Mouse (Mus musculus) spleen, adult 12 weeks (tissue): ENCODE data around the gene Mrpl4.
A peak's percentile ranks its signal among the peaks of the same experiment; 100 is the strongest.
"Not testable (repeated sequence)": the region's sequence is repeated elsewhere in the genome, so short reads cannot be mapped to it uniquely, and the experiment has no call there.

Source experiments
- DNase-seq: peaks from one replicate; pipeline ENCODE4 v3.0.0; 2022; ENCODE audit warnings: low spot score

Gene Mrpl4

DNA sequence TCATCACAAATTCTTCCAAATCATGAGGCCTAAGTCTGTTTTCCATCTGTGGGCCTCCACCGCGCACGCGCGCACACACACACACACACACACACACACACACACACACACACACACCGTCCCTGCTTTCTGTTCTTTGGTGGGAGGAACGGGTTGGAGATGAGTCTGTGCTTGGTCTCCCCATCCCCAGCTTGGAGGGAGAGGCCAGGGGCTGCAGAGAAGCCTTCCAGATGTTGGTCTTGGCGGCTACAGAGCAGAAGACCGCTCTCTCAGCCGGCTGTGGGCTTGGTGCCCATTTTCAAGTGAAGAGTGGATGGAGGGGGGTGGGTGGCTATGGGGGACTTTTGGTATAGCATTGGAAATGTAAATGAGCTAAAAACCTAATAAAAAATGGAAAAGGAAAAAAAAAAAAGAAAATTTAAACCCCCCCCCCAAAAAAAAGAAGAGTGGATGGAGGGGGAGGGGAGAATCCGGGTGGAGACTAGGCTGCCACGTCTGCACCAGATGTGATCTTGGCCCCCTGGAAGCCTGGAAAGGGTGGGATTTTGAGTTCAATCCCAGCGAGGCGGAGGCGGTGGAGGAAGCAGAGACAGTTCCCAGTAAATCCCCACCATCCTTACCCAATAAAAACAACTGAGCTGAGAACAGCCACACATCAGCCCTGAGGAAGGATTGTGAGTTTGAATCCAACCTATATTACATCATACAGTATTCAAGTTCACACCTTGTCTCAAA lies 15.4 kb upstream of the Mrpl4 start:
- DNase-seq = no peak

DNA sequence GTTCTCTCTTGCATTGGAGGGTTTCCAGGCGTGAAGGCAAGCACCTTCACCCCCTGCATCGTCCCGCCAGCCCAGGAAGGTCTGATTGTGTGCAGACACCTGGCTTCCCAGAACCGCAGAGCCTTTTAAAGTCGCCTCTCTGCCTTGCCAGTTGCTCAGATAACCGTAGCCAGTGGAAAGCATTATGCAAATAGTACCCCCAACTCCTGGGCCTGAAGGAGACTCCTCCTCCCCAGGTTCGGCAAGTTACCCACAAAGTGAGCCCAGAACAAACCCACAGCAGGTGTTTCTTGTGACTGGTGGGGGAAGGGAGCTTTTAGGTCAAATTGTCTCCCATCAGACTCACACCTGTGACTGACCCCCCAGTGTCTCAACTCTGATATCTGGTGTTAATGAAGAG lies 14.6 kb upstream of the Mrpl4 start:
- DNase-seq = no peak

DNA sequence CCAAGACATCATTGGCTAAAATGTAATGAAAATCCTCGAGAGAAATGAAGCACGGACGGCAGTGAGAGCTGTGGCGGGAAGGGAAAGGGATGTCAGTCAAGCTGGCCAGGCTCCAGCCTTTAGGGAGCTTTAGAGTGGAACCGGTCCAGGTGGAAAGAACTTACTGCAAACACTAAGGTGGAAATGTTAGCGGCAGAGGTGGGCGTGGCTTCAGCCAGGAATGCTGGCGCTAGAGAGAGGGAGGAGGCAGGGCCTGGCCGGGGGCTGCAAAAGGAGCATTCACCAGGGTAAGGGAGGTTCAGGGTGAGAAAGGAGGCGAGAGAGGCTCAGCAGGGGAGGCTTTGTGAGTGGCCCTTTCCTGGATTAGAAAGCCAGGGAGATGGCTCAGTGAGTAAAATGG lies 11.7 kb upstream of the Mrpl4 start:
- DNase-seq = no peak

DNA sequence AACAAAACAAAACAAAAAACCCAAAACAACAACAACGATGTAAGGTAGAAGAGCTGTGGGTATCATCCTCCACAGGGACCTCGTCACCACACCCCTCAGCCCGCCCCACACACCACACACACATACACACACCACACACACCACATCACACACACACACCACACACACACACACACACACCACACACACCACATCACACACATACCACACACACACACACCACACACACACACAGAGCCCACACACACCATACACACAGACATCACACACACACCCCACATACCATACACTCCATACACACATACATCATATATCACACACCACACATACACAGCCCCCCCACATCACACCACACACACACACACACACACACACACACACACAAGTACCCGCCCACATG lies 11.0 kb upstream of the Mrpl4 start:
- DNase-seq = no peak

DNA sequence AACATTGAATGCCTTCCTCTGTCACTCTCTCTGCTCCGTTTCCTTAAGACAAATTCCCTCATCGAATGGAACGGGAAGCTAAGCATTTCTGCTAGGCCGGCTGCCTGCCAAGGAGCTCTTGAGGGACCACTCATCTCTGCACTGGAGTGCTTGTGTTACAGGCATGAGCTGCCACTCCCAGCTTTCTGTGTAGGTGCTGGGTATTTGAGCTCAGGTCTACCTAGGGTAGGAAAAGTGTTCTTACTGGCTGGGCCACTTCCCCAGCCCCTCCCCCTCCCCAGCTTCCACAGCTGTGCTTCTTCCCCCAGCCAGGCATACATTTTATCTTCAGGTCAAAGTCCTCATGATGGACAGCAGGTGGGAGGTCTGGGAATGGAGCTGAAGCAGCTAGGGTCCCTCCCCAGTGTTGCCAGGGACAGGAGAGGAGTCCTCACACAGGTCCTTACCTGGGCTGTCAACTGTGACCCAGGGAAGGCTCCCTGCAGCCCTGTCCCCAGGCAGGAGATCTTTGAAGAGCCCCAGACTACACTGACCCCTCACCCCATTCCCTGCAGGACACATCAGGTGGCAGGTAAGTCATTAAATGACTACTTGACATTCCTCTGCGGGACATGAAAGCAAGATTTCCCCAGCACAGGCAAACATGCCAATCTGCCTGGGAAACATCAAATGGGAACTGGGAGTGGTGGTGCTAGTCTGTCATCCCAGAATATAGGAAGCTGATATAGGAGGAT lies 9.2 kb upstream of the Mrpl4 start:
- DNase-seq = no peak

DNA sequence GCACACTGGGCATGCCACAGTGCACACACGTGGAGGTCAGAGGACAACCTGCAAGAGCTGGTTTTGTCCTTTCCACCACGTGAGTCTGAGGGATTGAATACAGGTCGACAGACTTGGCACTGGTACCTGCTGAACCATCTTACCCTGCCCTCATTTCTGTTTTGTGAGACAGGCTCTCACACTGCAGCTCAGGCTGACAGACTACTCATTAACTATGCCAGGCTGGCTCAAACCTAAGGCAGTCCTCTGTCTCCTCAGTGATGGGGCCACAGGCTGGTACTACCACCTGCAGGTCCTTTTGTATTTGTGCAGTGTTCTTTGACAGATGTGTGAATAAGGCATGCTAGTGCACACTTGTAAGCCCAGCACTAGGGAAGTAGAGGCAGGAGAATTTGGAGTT lies 7.5 kb upstream of the Mrpl4 start:
- no peak for DNase-seq

DNA sequence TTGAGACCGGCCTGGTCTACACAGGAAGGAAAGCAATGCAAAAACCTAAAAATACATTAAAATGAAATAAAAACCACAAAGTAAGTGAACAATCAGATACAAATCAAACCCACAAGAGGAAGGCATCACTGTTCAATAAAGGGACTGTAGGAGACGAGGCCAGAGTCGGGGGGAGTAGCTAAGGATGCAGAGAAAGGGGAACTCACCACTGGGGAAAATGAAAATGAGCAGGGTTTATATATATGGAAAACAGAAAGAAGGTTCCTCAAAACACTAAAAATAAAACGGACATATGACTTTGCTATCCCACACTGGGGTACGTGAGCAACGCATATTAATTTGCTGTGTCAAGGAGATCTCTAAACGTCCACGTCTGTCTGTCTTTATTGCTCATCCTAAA lies 5.5 kb upstream of the Mrpl4 start:
- DNase-seq = no peak

DNA sequence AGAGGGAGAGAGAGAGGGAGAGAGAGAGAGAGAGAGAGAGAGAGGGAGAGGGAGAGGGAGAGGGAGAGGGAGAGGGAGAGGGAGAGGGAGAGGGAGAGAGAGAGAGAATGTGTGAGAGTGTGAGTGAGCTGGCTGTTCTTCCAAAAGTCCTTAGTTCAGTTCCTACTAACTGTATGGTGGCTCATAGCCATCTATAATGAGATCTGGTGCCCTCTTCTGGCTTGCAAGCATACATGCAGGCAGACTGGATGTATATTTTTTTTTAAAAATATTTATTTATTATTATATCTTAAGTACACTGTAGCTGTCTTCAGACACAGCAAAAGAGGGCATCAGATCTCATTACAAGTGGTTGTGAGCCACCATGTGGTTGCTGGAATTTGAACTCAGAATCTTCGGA lies 4.2 kb upstream of the Mrpl4 start:
- not testable (repeated sequence) for DNase-seq

DNA sequence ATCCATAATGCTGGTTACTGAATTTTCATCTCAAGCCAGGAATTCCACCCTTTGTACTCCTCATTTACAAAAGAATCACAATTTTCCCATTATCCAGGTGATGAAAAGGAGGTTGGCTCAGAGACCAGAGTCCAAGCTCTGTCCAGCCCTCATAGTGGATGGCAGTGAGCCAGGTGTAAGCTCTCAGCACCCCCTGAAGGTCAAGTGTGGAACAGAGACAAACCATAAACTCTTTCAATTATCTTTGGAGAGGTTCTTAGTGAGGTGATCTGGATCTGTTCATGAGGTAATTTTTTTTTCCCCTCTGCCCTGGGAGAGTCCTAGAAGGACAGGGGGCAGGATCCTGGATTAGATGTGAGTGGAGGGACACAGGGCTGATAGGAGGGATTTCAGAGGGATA lies 1.7 kb upstream of the Mrpl4 start:
- DNase-seq = no peak

DNA sequence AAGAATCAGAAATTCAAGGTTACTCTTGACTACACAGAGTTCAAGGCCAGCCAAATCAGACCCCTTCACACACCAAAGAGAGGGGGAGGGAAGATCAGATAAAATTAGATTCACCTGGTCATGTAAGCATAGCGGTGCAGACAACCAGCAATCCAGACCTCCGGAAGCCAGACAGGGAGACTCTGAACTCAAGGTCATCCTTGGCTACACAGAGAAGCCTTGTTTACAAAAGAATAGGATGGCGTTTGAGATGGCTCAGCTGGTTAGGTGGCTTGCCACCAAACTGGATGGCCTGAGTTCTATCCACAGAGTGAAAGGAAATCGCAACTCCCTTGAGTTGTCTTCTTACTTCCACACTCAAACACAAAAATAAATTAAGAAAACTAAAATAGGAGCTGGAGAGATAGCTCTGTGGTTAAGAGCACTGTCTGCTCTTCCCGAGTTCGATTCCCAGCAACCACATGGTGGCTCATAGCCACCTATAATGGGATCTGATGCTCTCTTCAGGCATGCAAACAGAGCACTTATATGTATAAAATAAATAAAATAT lies 812 bp upstream of the Mrpl4 start:
- no peak for DNase-seq

DNA sequence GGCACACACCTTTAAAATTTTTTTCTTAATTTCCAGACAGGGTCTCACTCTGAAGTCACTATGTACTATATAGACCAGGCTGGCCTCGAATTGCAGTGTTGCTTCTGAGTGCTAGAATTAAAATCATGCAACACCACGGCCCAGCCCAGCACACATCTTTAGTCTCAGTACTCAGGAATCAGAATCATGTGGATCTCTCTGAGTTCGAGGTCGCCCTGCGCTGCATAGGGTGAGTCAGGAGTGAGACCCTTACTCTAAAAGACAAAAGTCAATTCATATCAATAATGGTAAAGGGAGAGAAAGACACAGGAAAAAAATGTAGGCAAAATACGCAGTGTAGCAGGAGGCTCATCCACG lies 290 bp upstream of the Mrpl4 start:
- DNase-seq = no peak

DNA sequence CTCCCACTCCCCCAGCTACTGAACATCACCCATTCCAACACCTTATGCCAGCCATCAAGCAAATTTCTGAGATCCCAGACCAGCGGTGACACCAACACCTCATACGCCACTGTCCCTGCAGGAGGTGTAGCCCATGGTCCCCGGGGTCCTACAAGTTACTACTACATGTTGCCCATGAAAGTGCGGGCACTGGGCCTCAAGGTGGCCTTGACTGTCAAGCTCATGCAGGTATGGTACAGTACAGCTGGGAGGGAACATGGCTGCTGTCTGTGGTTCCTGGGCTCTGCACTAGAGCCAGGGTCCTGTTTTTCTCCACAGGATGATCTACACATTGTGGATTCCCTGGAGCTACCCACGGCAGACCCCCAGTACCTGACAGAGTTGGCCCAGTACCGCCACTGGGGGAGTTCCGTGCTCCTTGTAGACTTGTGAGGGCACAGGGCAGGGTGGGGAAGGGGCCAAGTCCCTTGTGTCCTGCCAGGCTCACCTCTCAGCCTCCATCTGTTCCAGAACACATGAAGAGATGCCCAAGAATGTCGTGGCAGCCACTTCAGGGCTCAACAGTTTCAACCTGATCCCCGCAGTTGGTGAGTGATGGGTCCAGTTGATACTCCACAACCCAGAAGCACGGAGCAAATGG lies 4.9 kb downstream of the Mrpl4 start:
- DNase-seq = no peak

DNA sequence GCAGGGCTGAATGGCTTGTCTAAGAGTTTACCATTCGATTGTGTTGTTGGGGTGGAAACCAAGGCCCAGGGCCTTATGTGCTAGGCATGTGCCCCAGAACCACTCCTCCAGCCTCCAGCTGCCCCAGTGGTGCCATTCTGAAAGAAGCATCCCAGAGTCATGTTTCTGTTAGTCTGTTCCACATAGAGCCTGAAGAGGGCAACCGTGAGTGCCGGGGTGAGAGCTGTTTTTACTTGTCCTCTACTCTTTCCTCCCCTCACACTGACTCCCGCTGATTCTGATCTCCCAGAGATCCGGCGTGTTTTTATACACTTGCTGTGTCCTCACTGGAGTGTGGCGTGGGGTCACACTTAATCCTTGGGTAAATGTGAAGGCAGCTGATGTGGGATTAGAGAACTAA lies 5.5 kb downstream of the Mrpl4 start:
- DNase-seq = no peak

DNA sequence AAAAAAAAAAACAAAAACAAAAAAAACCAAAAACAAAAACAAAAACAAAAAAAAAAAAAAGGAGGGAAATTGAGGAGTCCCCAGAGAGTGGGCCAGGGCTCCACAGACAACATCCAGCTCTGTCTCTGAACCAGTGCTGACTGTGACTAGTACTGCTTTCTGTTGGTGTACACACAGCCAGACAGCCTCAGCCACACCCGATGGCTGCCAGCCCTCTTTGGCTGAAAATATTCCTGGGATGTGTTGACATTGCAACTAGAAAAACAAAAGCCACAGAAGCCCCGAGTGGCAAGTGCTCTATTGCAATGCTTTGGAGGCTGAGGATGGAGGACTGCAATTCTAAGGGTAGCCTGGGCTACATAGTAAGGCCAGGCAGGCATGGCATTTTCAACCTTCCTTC lies 7.8 kb downstream of the Mrpl4 start:
- DNase-seq = no peak

DNA sequence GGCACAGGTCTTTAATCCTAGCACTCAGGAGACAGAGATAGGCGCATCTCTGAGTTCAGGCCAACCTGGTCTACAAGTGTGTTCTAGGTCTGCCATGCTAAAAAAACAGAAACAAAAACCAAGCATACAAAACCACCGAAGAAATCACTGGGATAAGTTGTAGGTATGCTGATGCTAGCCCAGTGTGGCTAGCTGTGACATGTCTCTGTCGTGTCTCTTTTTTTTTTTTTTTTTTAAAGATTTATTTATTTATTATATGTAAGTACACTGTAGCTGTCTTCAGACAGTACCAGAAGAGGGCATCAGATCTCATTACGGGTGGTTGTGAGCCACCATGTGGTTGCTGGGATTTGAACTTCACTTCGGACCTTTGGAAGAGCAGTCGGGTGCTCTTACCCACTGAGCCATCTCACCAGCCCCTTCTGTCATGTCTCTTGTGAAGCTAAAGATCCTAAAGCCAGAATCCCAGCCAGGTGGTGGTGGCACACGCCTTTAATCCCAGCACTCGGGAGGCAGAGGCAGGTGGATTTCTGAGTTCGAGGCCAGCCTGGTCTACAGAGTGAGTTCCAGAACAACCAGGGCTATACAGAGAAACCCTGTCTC lies 8.5 kb downstream of the Mrpl4 start:
- not testable (repeated sequence) for DNase-seq

DNA sequence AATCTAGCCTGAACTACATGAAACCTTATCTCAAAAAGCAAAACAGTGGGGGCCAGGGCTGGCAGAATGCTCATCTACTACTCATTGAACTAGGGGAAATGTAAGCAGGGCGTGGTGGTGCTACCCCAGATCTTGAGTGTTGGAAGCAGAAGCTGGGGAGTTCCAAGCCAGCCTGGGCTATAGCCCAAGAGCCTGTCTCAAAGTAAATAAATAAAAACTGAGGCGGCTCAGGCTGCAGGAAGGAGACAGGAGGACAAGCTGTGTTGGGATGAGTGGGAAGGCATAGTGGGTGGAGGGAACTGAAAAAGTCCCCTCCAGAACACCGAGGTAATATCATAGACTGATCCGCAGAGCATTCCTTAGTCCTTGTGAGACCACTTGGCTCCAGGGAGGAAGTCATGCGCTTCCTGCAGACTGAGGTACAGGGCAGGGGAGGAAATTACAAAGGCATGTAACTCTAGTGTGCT lies 9.3 kb downstream of the Mrpl4 start:
- DNase-seq = no peak

DNA sequence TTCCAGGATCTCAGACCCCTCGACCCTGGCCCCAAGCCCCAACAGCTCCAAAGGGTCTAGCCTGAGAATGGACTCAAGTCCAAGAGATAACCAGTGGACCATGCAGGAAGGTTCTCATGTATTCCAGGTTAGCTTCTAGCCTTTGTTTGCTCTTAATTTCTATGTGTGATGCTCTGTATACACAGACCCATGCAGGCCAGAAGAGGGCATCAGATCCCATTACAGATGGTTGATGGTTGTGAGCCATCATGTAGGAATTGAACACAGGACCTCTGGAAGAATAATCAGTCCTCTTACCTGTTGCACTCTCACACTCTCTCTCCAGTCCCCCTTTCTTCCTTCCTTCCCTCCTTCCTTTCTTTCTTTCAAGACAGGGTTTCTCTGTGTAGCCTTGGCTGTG lies 9.8 kb downstream of the Mrpl4 start:
- DNase-seq = no peak

DNA sequence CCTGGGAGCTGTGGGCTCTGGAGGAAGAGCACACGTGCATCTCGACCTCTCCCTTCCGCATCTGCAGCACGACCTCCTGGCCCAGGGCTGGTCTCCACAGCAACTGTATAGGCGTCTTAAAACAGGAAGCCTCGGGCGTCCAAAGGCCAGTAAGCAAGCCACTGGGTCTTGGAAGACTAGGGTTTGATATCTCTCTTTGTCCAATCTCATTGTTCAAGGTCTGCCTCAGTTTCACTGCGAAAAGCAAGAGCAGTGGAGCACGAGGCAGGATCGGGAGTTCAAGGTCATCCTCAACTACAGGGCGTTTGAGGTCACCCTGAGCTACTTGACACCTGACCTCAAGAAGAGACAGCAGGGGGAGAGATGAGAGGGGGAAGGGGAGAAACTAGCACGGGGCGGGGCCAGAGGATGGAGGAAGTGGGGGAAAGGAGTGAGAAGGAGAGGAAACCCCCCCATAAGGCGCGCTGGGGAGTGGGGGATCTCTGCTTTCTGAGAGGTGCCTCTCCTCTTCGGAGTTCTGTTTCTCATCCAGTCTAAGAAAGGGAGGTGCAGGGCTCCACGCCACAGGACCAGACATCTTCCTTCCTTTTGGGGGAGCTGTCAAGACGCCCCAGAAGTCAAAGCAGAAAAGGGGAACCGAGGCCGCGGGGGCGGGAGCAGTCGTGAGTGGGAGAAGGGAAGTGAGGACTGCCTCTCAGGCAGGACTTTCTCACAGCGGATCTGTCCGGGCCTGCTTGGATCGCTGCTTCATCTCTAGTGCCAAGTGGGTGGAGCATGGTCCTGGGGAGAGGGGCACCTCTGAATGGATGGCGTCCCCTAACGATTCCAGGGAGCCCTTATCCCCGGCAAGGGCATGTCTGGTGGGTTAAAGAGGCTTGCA lies 12.4 kb downstream of the Mrpl4 start:
- peak; percentile 64 for DNase-seq

DNA sequence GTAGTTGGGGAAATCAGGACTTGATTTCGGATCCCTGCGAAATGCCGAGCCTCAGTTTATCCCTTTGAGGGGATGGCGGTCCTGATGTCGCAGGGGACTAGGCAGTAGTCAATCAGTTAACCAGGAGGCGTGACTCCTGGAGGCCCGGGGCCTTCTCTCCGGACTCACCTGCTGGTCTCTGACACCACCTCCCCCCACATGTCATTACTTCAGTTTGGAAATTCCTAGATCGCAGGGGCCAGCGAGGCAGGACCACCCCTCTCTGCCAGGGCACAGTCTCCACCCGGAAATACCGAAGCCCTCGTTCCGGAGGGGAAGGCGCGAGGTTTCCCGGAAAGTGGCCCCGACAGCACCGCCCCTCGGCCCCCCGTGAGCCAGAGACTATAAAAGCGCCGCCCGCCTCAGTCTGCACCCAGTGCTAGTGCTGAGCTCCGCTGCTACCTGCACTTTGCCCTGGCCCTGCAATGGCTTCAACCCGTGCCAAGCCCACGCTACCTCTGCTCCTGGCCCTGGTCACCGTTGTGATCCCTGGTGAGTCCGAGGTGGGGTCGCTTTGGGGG lies 13.1 kb downstream of the Mrpl4 start, which contains the start of gene Icam1:
Gene Icam1 (plus strand): TSS at position 415 of the 560 bp plus-strand sequence.
- DNase-seq = peak; percentile 51

DNA sequence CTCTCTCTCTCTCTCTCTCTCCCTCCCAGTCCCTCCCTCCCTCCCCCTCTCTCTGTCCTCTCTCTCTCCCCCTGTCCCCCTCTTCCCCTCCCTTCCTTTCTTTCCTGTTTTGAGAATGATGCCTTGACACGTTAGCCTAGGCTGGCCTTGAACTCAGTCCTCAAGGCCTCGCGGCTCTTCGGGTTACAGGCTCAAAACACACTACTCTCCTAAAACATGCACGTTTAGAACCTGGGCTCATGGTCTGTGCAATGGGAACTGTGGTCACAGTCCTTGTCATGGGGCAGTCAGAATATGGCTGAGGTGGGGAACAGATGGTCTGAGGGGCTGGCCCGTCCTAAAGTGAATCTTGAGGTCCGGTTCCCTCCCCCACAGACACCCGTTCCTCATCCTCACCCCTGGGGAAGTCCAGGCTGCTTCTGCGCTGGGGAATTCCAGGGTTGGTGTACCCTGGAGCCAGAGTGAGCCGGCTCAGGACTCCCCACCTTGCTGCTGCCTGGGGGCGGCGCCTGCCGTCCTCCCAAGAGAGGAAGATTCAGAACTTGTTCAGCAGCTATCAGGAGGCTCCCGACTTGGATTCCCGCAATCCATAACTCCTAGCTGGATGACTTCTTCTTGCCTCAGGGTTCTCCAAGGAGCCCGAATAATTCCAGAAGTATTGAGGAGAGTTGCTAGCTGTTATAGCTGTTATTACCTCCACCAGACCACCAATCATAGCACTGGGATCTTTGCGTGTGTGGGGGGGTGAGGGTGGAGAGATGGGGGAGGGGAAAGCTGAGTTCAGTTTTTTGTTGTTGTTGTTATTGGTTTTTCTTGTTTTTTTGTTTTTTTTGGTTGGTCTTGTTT lies 14.0 kb downstream of the Mrpl4 start:
- no peak for DNase-seq
